Mouse (Mus musculus) heart, adult 8-10 months (tissue): Measurements from ENCODE around the gene Rtp4. TPM values are rescaled to one million over a fixed set of nuclear protein-coding genes. Genes with fewer than 3 reads are reported as not detected.

Source experiments
- DNase-seq: peaks from one replicate; pipeline ENCODE4 v3.0.0; 2022; ENCODE audit warnings: low spot score
- total RNA-seq, 4 experiments: library from RNA; stranded (reverse); gene quantifications; 2 replicates each; pipeline ENCODE4 v1.2.4; 2022

Gene Rtp4
- total RNA-seq, 4 experiments from 2014 or later = 2.3 to 4.4 (median 3.6) TPM

DNA sequence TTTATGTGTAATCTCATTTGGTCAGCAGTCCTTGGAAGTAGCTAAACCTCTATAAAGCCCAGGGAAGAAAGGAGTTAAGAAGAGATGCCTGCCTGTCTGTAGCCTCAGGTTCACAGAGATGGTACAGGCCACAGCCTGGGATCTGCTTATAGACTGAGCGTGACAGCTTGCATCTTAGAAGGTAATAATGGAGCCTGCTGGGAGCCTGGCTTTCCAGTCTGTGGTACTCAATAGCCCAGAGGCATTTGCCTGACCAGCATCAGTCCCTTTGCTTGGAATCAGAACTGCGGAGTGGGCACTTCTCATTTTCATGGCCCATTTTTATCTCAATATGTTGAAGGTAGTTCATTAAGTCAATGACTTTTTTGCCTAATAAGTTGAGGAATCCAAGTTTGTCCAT lies 54.5 kb downstream of the Rtp4 start:
- DNase-seq = no peak

DNA sequence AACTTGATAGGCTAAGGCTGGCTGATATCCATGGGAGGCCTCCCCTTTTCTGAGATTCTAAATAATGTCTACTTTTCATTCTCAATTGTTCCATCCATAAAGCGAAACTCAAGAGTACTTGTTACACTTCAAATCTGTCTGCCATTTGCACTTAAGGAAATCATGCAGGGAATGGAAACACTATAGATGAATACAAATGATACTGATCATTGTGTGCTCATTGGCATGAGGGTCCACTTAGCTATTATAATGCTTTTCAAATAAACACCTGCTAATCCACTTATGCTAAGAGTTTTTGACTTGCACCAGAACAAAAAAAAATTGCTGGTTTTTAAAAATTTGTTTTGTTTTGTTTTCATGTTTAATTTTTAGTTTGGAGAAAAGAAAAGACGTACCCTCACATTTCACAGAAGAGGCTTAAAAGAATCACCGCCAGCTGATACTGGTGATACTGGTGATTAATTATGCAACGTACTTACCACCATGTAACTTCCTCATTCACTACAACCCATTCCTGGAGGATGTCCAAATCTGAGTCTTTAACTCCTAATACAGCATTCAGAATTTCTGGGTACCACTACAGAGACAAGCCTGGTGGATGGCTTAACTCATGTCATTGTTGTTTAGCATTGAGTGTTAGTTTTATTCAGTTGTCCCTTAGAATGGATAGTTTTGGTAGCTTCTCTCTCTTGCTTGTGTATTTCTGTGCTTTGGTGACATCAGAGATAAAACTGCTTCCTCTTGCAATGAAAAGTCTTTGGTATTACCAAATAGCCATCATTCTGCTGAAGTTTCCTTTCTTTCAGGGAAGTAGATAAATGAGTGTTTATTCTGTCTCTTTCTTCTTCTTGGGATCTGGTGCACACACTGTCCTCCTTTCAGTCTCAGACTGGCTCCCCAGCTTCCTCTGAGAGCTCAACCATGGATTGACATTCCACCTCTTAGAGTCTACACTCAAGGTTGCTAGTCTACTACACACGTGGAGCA lies 71.3 kb downstream of the Rtp4 start:
- DNase-seq = no peak

GRCm38 (mm10) chr16:23592501-23592900 lies 72.4 kb downstream of the Rtp4 start:
- no peak for DNase-seq

DNA sequence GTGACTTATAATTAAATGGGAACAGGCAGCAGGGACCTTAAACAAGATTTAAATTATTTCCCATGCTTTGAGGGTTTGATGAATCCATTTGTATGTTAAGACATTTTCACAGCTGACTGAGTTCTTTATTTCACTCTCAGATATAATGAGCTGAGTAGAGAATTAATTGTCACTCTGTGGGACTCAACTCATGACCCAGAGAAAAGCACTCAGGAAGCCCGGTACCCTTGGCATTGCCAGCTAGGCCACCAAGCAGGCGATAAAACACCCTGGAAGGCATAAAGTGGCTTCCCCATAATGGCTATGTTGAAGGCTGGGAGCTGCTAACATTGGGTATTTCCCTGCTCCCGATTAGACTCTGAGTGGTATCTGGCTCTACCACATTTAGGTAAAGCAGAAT lies 76.6 kb downstream of the Rtp4 start:
- no peak for DNase-seq

GRCm38 (mm10) chr16:23597968-23598367 lies 77.9 kb downstream of the Rtp4 start:
- no peak for DNase-seq

GRCm38 (mm10) chr16:23606220-23606619 lies 86.1 kb downstream of the Rtp4 start:
- DNase-seq = no peak

GRCm38 (mm10) chr16:23606651-23607050 lies 86.6 kb downstream of the Rtp4 start:
- DNase-seq = no peak

GRCm38 (mm10) chr16:23607911-23608410 lies 87.9 kb downstream of the Rtp4 start:
- DNase-seq = no peak

DNA sequence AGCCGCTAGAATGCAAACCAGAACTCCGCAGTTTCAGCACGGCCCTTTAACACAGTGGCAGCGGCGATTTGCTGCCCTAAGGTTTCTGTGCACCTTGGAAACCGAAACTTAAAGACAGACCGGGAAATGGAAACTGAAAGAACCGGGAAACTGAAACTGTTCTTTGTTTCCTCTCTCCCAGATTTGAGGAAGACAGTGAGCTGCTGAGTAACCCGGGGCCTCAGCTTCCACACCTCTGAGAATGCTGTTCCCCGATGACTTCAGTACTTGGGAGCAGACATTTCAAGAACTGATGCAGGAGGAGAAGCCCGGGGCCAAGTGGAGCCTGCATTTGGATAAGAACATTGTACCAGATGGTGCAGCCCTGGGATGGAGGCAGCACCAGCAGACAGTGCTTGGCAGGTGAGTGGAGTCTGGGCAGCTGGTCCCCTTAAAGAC lies 89.7 kb downstream of the Rtp4 start:
- DNase-seq = peak; percentile 83

- DNase-seq = no peak
Measured at GRCm38 (mm10) chr16:23624205-23624604, 104.1 kb downstream of the Rtp4 start.

- DNase-seq = no peak
Measured at GRCm38 (mm10) chr16:23631531-23631930, 111.4 kb downstream of the Rtp4 start.

GRCm38 (mm10) chr16:23632681-23633080 lies 112.6 kb downstream of the Rtp4 start:
- DNase-seq = no peak

DNA sequence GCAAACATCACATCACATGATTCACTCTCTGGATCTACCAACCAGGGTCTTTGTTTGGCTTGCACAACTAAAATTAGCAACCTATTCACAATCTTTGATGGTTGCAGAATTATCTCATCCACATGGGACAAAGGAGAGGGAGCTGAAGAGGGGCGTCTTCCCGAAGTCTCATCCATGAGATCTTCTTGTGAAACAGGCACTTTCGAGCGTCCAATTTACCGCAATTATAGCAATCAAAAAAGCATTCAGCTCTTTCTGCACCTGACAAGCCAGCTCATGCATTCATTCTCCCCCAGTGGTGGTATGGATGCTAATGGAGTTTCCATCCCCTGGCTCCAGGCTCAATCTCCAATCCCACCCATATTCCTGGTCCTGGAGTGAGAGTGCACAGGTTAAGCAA lies 132.9 kb downstream of the Rtp4 start:
- DNase-seq = no peak

GRCm38 (mm10) chr16:23653479-23653878 lies 133.4 kb downstream of the Rtp4 start:
- no peak for DNase-seq

DNA sequence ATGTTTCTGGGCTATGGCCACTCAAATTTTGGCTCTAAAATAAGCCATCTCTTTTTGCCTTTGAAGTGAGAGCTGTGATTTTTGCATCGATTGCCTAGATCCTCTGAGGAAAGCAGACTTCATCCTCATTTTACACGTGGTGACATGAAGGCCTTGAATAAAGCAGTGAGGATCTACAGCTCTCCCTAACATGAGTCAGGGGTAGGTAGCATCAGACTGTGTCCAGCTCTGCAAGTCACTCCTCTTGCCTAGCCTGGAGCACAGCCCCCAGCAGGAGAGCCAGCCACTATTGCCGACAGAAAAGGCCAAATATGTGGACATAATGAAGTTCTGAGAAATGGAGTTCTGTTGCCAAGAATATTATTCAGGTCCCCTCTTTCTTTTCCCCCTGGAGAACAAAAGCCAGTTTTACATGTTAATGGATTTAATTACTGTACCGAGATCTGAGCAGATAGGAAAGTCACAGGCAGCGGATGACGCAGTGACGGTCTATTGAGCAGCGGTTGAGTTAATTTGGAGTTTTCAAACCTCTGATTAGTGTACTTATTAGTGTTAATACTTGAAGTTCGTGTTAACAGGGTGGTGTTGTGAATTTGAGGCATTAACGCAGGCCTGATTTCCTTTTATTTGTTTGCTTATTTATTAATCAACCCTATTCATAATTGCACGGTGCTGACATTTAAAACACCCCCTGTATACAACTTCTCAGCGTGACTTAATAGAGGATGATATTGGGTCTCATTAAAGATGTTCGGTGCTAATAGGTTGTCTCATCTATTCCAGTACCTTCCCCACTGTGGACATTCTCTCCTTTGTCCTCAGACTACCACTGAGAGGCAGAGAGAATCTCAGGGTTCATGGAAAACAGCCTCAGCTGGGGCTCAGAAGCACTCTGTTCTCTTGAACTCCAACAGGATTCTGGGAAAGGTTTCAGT lies 139.8 kb downstream of the Rtp4 start:
- DNase-seq = no peak

Other genes with a start within 250 kb of the Rtp4 start
- gene Rtp1, start 91.2 kb upstream of the Rtp4 start, total RNA-seq = not detected
- gene Masp1, start 524 bp downstream of the Rtp4 start, total RNA-seq = 10 to 100 TPM; 14.5 to 24.1 (median 18.5) TPM